Mouse (Mus musculus): ENCODE results near the gene Itpr1. TPM values are rescaled to one million over a fixed set of nuclear protein-coding genes. Genes with fewer than 3 reads are reported as not detected.

The Itpr1 gene
- polyA plus RNA-seq, 2 experiments, result 10.7 to 17.1 TPM

- no peaks in the 10 kb centered on the region for H3K27me3 ChIP-seq (ENCODE audit: control insufficient read depth, insufficient read depth, low read length)
- H3K36me3 ChIP-seq (ENCODE audit: control insufficient read depth, insufficient read depth, low read length), result peaks cover 3% of the 10 kb centered on the region; the same call in 1 of the 2 replicates
- TF ChIP-seq POLR2A (IDR thresholded peaks at IDR 0.05; ENCODE audit: borderline replicate concordance, extremely low read depth, insufficient read depth, insufficient read length), result no peak
- H3K9me3 ChIP-seq (ENCODE audit: control insufficient read depth, low read length), result no peaks in the 10 kb centered on the region
- H3K27ac ChIP-seq (replicated peaks; ENCODE audit: low read depth, low read length), result no peak overlapping the region
- H3K4me3 ChIP-seq (replicated peaks; ENCODE audit: low read length), result no peak overlapping the region
- H3K4me1 ChIP-seq (ENCODE audit: control insufficient read depth, insufficient read depth, low read length), result no peaks in the 10 kb centered on the region
- WGBS, result 74% methylated on average over 8 of the region's 8 CpGs
- ATAC-seq (ENCODE audit: low FRiP score, low read depth), result no peak
- H3K4me2 ChIP-seq (replicated peaks; ENCODE audit: low read depth, low read length, severe bottlenecking), result no peak overlapping the region
- H3K9ac ChIP-seq (ENCODE audit: low read depth, low read length, severe bottlenecking), result no peak overlapping the region
- DNase-seq (ENCODE audit: low spot score), result peak; percentile 38
These were observed 263.9 kb downstream of the Itpr1 start for GRCm38 (mm10) chr6:108476797-108477235.

DNA sequence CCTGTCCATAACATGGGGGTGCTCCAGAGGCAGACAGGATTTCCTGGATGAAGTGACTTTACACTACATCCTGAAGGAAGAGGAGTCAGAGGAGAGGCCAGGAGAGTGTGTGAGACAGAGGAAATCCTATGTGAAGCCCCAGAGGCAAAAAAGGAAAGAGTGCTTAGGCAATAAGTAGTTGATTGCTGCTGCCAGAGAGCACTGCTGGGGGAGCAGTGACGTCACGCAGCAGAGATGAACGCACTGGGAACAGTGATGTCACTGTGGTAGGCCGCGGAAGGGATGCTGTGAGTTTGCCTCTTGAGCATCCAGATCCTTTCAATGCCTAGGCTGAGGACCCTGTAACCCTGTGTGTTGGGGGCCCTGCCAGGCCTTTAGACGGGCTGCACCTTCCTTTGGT lies 264.7 kb downstream of the Itpr1 start:
- Histone ChIP-seq H3K27me3 (ENCODE audit: control insufficient read depth, insufficient read depth, low read length) (no peaks in the 10 kb centered on the region), H3K4me2 (replicated peaks; ENCODE audit: low read depth, low read length, severe bottlenecking) (no peak overlapping the region), H3K27ac (replicated peaks; ENCODE audit: low read depth, low read length) (no peak overlapping the region), H3K9ac (ENCODE audit: low read depth, low read length, severe bottlenecking) (no peak overlapping the region), H3K4me3 (replicated peaks; ENCODE audit: low read length) (no peak overlapping the region), H3K4me1 (ENCODE audit: control insufficient read depth, insufficient read depth, low read length) (no peaks in the 10 kb centered on the region), H3K36me3 (ENCODE audit: control insufficient read depth, insufficient read depth, low read length) (peaks cover 3% of the 10 kb centered on the region; the same call in 1 of the 2 replicates), H3K9me3 (ENCODE audit: control insufficient read depth, low read length) (no peaks in the 10 kb centered on the region)
- TF ChIP-seq POLR2A (IDR thresholded peaks at IDR 0.05; ENCODE audit: borderline replicate concordance, extremely low read depth, insufficient read depth, insufficient read length), result no peak
- 88% methylated on average over 6 of the region's 6 CpGs for WGBS
- ATAC-seq (ENCODE audit: low FRiP score, low read depth) (no peak), DNase-seq (ENCODE audit: low spot score) (no peak)

GRCm38 (mm10) chr6:108481190-108481589 lies 268.3 kb downstream of the Itpr1 start:
- Histone ChIP-seq H3K4me2 (replicated peaks; ENCODE audit: low read depth, low read length, severe bottlenecking) (no peak overlapping the region), H3K36me3 (ENCODE audit: control insufficient read depth, insufficient read depth, low read length) (peaks cover 15% of the 10 kb centered on the region; the same call in 1 of the 2 replicates), H3K9ac (ENCODE audit: low read depth, low read length, severe bottlenecking) (no peak overlapping the region), H3K27me3 (ENCODE audit: control insufficient read depth, insufficient read depth, low read length) (no peaks in the 10 kb centered on the region), H3K27ac (replicated peaks; ENCODE audit: low read depth, low read length) (no peak overlapping the region), H3K4me3 (replicated peaks; ENCODE audit: low read length) (no peak overlapping the region), H3K4me1 (ENCODE audit: control insufficient read depth, insufficient read depth, low read length) (no peaks in the 10 kb centered on the region), H3K9me3 (ENCODE audit: control insufficient read depth, low read length) (no peaks in the 10 kb centered on the region)
- WGBS, result 91% methylated on average over 4 of the region's 4 CpGs
- no peak for ATAC-seq (ENCODE audit: low FRiP score, low read depth)
- DNase-seq (ENCODE audit: low spot score), result no peak
- TF ChIP-seq POLR2A (IDR thresholded peaks at IDR 0.05; ENCODE audit: borderline replicate concordance, extremely low read depth, insufficient read depth, insufficient read length), result no peak

DNA sequence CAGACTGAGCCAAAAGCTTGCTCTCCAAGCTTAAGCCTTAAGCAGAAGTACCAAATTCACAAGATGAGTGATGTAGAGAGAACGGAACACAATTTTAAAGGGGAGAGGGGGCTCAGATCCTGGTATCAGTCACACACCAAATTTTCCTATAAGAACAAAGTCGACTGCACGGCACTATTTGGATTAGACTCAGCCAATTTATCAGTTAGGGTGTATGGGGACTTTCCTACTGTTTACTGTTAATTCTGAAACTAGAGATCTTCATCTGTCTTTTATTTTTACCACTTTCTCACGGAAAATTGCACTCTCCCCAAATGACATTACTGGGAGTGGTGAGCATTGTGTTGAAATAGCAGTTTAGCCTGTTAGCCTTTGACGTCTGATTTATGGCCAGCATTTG lies 269.6 kb downstream of the Itpr1 start:
- TF ChIP-seq POLR2A (IDR thresholded peaks at IDR 0.05; ENCODE audit: borderline replicate concordance, extremely low read depth, insufficient read depth, insufficient read length), result no peak
- no peak overlapping the region for H3K9ac ChIP-seq (ENCODE audit: low read depth, low read length, severe bottlenecking)
- no peak for DNase-seq (ENCODE audit: low spot score)
- no peak for ATAC-seq (ENCODE audit: low FRiP score, low read depth)
- WGBS, result 88% methylated on average over 5 of the region's 5 CpGs
- no peak overlapping the region for H3K4me3 ChIP-seq (replicated peaks; ENCODE audit: low read length)
- H3K36me3 ChIP-seq (ENCODE audit: control insufficient read depth, insufficient read depth, low read length), result peaks cover 15% of the 10 kb centered on the region; the same call in 1 of the 2 replicates
- no peaks in the 10 kb centered on the region for H3K27me3 ChIP-seq (ENCODE audit: control insufficient read depth, insufficient read depth, low read length)
- H3K4me2 ChIP-seq (replicated peaks; ENCODE audit: low read depth, low read length, severe bottlenecking), result no peak overlapping the region
- H3K27ac ChIP-seq (replicated peaks; ENCODE audit: low read depth, low read length), result no peak overlapping the region
- no peaks in the 10 kb centered on the region for H3K4me1 ChIP-seq (ENCODE audit: control insufficient read depth, insufficient read depth, low read length)
- no peaks in the 10 kb centered on the region for H3K9me3 ChIP-seq (ENCODE audit: control insufficient read depth, low read length)

GRCm38 (mm10) chr6:108486212-108486992 lies 273.5 kb downstream of the Itpr1 start:
- Histone ChIP-seq H3K9me3 (ENCODE audit: control insufficient read depth, low read length) (no peaks in the 10 kb centered on the region), H3K9ac (ENCODE audit: low read depth, low read length, severe bottlenecking) (no peak overlapping the region), H3K36me3 (ENCODE audit: control insufficient read depth, insufficient read depth, low read length) (peaks cover 35% of the 10 kb centered on the region), H3K4me3 (replicated peaks; ENCODE audit: low read length) (no peak overlapping the region), H3K4me2 (replicated peaks; ENCODE audit: low read depth, low read length, severe bottlenecking) (no peak overlapping the region), H3K4me1 (ENCODE audit: control insufficient read depth, insufficient read depth, low read length) (no peaks in the 10 kb centered on the region), H3K27me3 (ENCODE audit: control insufficient read depth, insufficient read depth, low read length) (no peaks in the 10 kb centered on the region), H3K27ac (replicated peaks; ENCODE audit: low read depth, low read length) (no peak overlapping the region)
- WGBS, result 81% methylated on average over 7 of the region's 7 CpGs
- TF ChIP-seq POLR2A (IDR thresholded peaks at IDR 0.05; ENCODE audit: borderline replicate concordance, extremely low read depth, insufficient read depth, insufficient read length), result no peak
- no peak for DNase-seq (ENCODE audit: low spot score)
- no peak for ATAC-seq (ENCODE audit: low FRiP score, low read depth)
